Mouse (Mus musculus): ENCODE measurements around the gene Tmem17. TPM values are rescaled to one million over a fixed set of nuclear protein-coding genes. Genes with fewer than 3 reads are reported as not detected.

Tmem17 gene
- 1 to 10 TPM; 7.1 to 8.6 TPM for total RNA-seq (2021)

GRCm38 (mm10) chr11:22512038-22513001, at the start of gene Tmem17:
Gene Tmem17, plus strand, starts transcription at chr11:22512088.
- DNase-seq (ENCODE audit: extremely low spot score in 1 of 2, low spot score in 2 of 2), result peak; percentile 75 to 93
- intact Hi-C loops (cut with DNase I), result loop anchor here (10.0 kb wide), 1 partner anchor 72 kb away; no protein-coding TSS in a partner anchor

- DNase-seq (ENCODE audit: extremely low spot score in 1 of 2, low spot score in 2 of 2), result no peak
- intact Hi-C loops (cut with DNase I), result no loop called here
Observed at GRCm38 (mm10) chr11:22479836-22480619, 31.9 kb upstream of the Tmem17 start.

- peak in 1 of 2 experiments; percentile 25 for DNase-seq (ENCODE audit: extremely low spot score in 1 of 2, low spot score in 2 of 2)
- intact Hi-C loops (cut with DNase I), result no loop called here
Observed at GRCm38 (mm10) chr11:22481639-22482361, 30.1 kb upstream of the Tmem17 start.

GRCm38 (mm10) chr11:22482362-22482760, 29.5 kb upstream of the Tmem17 start:
- intact Hi-C loops (cut with DNase I), result no loop called here
- DNase-seq (ENCODE audit: extremely low spot score in 1 of 2, low spot score in 2 of 2), result no peak

GRCm38 (mm10) chr11:22493694-22494319, 18.1 kb upstream of the Tmem17 start:
- DNase-seq (ENCODE audit: extremely low spot score in 1 of 2, low spot score in 2 of 2), result no peak
- intact Hi-C loops (cut with DNase I), result no loop called here

GRCm38 (mm10) chr11:22494941-22495340, 16.9 kb upstream of the Tmem17 start:
- intact Hi-C loops (cut with DNase I), result no loop called here
- no peak for DNase-seq (ENCODE audit: extremely low spot score in 1 of 2, low spot score in 2 of 2)

- intact Hi-C loops (cut with DNase I), result no loop called here
- no peak for DNase-seq (ENCODE audit: extremely low spot score in 1 of 2, low spot score in 2 of 2)
Observed at GRCm38 (mm10) chr11:22499396-22499795, 12.5 kb upstream of the Tmem17 start.

GRCm38 (mm10) chr11:22499886-22500285, 12.0 kb upstream of the Tmem17 start:
- DNase-seq (ENCODE audit: extremely low spot score in 1 of 2, low spot score in 2 of 2), result no peak
- intact Hi-C loops (cut with DNase I), result loop anchor here (10.0 kb wide), 1 partner anchor 275 kb away; no protein-coding TSS in a partner anchor

- intact Hi-C loops (cut with DNase I), result loop anchor here (10.0 kb wide), 1 partner anchor 276 kb away; no protein-coding TSS in a partner anchor
- no peak for DNase-seq (ENCODE audit: extremely low spot score in 1 of 2, low spot score in 2 of 2)
Observed at GRCm38 (mm10) chr11:22500771-22501566, 10.9 kb upstream of the Tmem17 start.

- intact Hi-C loops (cut with DNase I), result loop anchor here (10.0 kb wide), 1 partner anchor 72 kb away; no protein-coding TSS in a partner anchor
- DNase-seq (ENCODE audit: extremely low spot score in 1 of 2, low spot score in 2 of 2), result no peak
Observed at GRCm38 (mm10) chr11:22513075-22513474, 1.2 kb downstream of the Tmem17 start.

GRCm38 (mm10) chr11:22515061-22515460, 3.2 kb downstream of the Tmem17 start:
- no peak for DNase-seq (ENCODE audit: extremely low spot score in 1 of 2, low spot score in 2 of 2)
- intact Hi-C loops (cut with DNase I), result loop anchor here (10.0 kb wide), 1 partner anchor 70 kb away; no protein-coding TSS in a partner anchor

GRCm38 (mm10) chr11:22518445-22518844, 6.6 kb downstream of the Tmem17 start:
- DNase-seq (ENCODE audit: extremely low spot score in 1 of 2, low spot score in 2 of 2), result no peak
- intact Hi-C loops (cut with DNase I), result loop anchor here (10.0 kb wide), 1 partner anchor 66 kb away; no protein-coding TSS in a partner anchor

GRCm38 (mm10) chr11:22520251-22520650, 8.4 kb downstream of the Tmem17 start:
- intact Hi-C loops (cut with DNase I), result no loop called here
- DNase-seq (ENCODE audit: extremely low spot score in 1 of 2, low spot score in 2 of 2), result no peak

GRCm38 (mm10) chr11:22524606-22525005, 12.7 kb downstream of the Tmem17 start:
- DNase-seq (ENCODE audit: extremely low spot score in 1 of 2, low spot score in 2 of 2), result no peak
- intact Hi-C loops (cut with DNase I), result no loop called here

GRCm38 (mm10) chr11:22540600-22540999, 28.7 kb downstream of the Tmem17 start:
- intact Hi-C loops (cut with DNase I), result no loop called here
- no peak for DNase-seq (ENCODE audit: extremely low spot score in 1 of 2, low spot score in 2 of 2)

- intact Hi-C loops (cut with DNase I), result no loop called here
- DNase-seq (ENCODE audit: extremely low spot score in 1 of 2, low spot score in 2 of 2), result no peak
Observed at GRCm38 (mm10) chr11:22560061-22560460, 48.2 kb downstream of the Tmem17 start.

GRCm38 (mm10) chr11:22560503-22561328, 48.8 kb downstream of the Tmem17 start:
- DNase-seq (ENCODE audit: extremely low spot score in 1 of 2, low spot score in 2 of 2), result peak; percentile 89 to 91
- intact Hi-C loops (cut with DNase I), result no loop called here

Measured in left cerebral cortex, postnatal 10 days (tissue).